Mouse (Mus musculus): Measurements from ENCODE around the gene Pdap1.
"Not testable (repeated sequence)": the region's sequence is repeated elsewhere in the genome, so short reads cannot be mapped to it uniquely, and the experiment has no call there.

Pdap1 gene

GRCm38 (mm10) chr5:145119385-145119784 lies 20.7 kb downstream of the Pdap1 start:
- DNase-seq (ENCODE audit: low read depth, low spot score), result no peak

- no peak for DNase-seq (ENCODE audit: low read depth, low spot score)
These were observed 21.6 kb downstream of the Pdap1 start for GRCm38 (mm10) chr5:145118461-145118860.

GRCm38 (mm10) chr5:145118005-145118404 lies 22.0 kb downstream of the Pdap1 start:
- DNase-seq (ENCODE audit: low read depth, low spot score), result no peak

- peak; percentile 45 for DNase-seq (ENCODE audit: low read depth, low spot score)
These were observed 23.1 kb downstream of the Pdap1 start for GRCm38 (mm10) chr5:145116916-145117315.

- DNase-seq (ENCODE audit: low read depth, low spot score), result peak; percentile 47
These were observed 23.7 kb downstream of the Pdap1 start for GRCm38 (mm10) chr5:145116316-145116715.

GRCm38 (mm10) chr5:145115736-145116135 lies 24.3 kb downstream of the Pdap1 start:
- no peak for DNase-seq (ENCODE audit: low read depth, low spot score)

GRCm38 (mm10) chr5:145114606-145115473 lies 25.2 kb downstream of the Pdap1 start:
- peak; percentile 41 for DNase-seq (ENCODE audit: low read depth, low spot score)

- DNase-seq (ENCODE audit: low read depth, low spot score), result peak; percentile 26
These were observed 25.9 kb downstream of the Pdap1 start, which contains the start of gene Arpc1b for GRCm38 (mm10) chr5:145114071-145114605. TSS of gene Arpc1b (plus strand) at chr5:145114215.

GRCm38 (mm10) chr5:145113416-145113815 lies 26.6 kb downstream of the Pdap1 start:
- no peak for DNase-seq (ENCODE audit: low read depth, low spot score)

GRCm38 (mm10) chr5:145112566-145112965 lies 27.5 kb downstream of the Pdap1 start:
- no peak for DNase-seq (ENCODE audit: low read depth, low spot score)

GRCm38 (mm10) chr5:145110401-145110800 lies 29.6 kb downstream of the Pdap1 start:
- DNase-seq (ENCODE audit: low read depth, low spot score), result no peak

- DNase-seq (ENCODE audit: low read depth, low spot score), result peak; percentile 39
These were observed 34.3 kb downstream of the Pdap1 start for GRCm38 (mm10) chr5:145105694-145106275.

- DNase-seq (ENCODE audit: low read depth, low spot score), result peak; percentile 93
These were observed 35.7 kb downstream of the Pdap1 start for GRCm38 (mm10) chr5:145104328-145104727.

- DNase-seq (ENCODE audit: low read depth, low spot score), result peak; percentile 66
These were observed 37.3 kb downstream of the Pdap1 start for GRCm38 (mm10) chr5:145102706-145103105.

GRCm38 (mm10) chr5:145101451-145101850 lies 38.6 kb downstream of the Pdap1 start:
- DNase-seq (ENCODE audit: low read depth, low spot score), result not testable (repeated sequence)

GRCm38 (mm10) chr5:145100960-145101359 lies 39.1 kb downstream of the Pdap1 start:
- DNase-seq (ENCODE audit: low read depth, low spot score), result no peak

GRCm38 (mm10) chr5:145098340-145098821 lies 41.7 kb downstream of the Pdap1 start:
- no peak for DNase-seq (ENCODE audit: low read depth, low spot score)

GRCm38 (mm10) chr5:145096195-145096594 lies 43.8 kb downstream of the Pdap1 start:
- DNase-seq (ENCODE audit: low read depth, low spot score), result no peak

- DNase-seq (ENCODE audit: low read depth, low spot score), result no peak
These were observed 50.2 kb downstream of the Pdap1 start for GRCm38 (mm10) chr5:145089878-145090277.

GRCm38 (mm10) chr5:145088186-145088585 lies 51.9 kb downstream of the Pdap1 start:
- DNase-seq (ENCODE audit: low read depth, low spot score), result no peak

GRCm38 (mm10) chr5:145084822-145085221 lies 55.2 kb downstream of the Pdap1 start:
- no peak for DNase-seq (ENCODE audit: low read depth, low spot score)
